Mouse (Mus musculus) erythroid progenitor cell, adult 5-6 weeks (primary cell): ENCODE measurements around the gene Gm28048. TPM values are rescaled to one million over a fixed set of nuclear protein-coding genes. Genes with fewer than 3 reads are reported as not detected.

ENCODE experiments used
- ATAC-seq: replicated peaks from 2 replicates; pipeline ENCODE4 v1.8.0; 2016; ENCODE audit warnings: moderate number of reproducible peaks, mild to moderate bottlenecking, moderate TSS enrichment, inconsistent platforms; ENCODE audit not compliant: poor library complexity, low FRiP score, severe bottlenecking
- total RNA-seq, 2 experiments: library from RNA; stranded (forward) in 1 of 2; stranded (reverse) in 1 of 2; fragments of 150-400 nt in 1 of 2; fragments of 186-747, 209-891 nt in 1 of 2; gene quantifications; 2 replicates each; pipeline versions ENCODE4 v1.2.3 to v1.2.4; 2015 to 2017; ENCODE audit warnings: low replicate concordance in 2 of 2

Gene Gm28048
- total RNA-seq, 2 experiments from 2014 or later: 1.6 to 13.0 TPM

DNA sequence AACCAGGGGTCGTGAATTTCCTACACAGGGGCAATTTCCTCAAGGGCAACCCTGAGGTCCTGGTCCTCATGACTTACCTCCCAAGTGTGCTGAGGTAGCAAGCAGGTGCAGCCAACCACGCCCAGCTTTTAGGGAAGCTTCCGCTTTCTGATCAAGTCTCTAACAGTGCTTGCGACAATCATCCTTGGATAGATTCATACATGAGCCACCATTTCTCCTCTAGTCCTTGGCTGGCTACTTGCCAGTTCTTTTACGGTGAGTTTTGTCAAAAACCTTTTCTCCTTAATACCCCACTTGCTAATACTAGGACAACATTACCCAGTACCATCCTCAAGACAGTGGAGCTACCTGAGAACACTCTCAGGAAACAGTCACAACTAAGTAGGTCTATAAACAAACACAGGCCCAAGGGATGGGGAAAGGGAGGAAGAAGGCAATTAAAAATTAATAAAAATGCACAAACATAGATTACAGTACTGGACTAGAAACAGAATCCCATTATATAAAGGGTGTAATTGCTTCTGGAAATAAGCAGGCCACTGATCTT, 133.2 kb downstream of the Gm28048 start:
- ATAC-seq: no peak

DNA sequence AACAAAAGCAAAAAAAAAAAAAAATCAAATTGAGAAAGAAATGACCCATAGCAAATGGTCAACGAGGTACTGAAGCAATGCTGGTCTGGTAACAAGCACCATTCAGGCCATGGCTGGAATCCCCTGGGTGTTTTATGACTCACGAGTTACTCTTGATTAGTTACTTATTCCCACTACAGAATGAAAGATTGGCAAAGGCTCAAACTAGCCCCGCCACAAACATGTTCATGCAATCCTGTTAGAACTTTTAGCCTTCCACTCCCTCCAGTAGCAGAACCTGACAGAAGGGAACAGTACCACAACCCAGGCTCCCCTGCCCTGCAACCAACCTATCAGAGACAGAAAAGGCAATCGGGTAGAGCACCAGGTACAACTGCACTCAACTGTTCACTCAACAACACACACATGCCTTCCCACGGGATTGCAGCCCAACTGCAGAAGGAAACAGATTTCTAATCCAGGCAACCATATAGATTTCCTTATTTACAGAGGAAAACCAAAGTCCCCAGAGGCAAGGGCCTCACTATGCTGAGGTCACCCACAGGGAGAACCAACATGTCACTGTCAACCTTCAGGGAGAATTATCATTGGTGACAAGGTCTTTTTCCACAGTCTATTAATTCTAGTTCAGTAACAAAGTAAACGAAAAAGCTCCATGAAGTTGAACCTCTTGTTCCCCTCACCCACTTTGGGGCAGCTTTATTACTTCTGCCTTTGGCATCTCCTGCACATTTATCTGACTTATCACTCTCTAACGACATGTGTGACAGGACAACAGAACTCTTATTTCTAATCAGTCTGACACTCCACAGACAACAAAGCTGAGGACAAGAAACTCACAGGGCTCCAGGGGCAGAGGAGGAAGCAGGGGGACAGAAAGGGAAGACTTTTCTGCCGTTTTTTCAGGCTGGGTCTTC, 133.9 kb downstream of the Gm28048 start:
- ATAC-seq: no peak

DNA sequence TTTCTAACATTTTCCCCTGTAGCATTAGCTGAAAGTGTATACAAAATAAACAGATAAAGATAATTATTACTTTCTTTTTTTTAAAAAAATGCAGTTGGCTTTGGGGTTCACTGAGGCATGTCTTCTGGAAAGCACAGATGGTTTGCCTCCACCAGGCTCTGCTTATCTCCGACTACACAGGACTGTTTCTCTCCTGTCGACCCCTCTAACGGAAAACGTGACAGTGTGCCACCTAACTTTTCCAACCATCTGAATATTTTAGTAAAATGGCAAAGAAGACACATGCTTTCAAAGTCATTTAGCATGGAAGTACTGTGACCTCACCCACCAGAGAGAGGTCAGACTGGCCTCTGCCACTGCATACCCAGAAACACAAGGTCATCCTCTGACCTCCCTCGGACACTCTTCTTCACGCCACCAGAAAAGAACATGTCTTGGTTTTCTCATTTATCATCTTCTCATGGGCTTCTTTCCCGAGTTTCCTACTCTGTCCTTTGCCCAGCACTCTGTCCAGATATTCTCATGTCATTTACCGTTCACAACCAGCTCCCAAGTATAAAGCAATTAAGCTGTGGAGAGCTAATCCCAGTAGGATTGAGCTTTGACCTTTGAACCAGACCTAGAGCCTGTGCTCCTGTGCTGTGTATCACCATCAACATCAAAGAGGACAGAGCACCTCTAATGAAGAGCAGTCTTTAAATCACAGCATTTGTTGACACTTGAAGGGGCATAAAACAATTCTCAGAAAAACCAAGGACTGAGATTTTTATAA, 134.7 kb downstream of the Gm28048 start:
- no peak for ATAC-seq

DNA sequence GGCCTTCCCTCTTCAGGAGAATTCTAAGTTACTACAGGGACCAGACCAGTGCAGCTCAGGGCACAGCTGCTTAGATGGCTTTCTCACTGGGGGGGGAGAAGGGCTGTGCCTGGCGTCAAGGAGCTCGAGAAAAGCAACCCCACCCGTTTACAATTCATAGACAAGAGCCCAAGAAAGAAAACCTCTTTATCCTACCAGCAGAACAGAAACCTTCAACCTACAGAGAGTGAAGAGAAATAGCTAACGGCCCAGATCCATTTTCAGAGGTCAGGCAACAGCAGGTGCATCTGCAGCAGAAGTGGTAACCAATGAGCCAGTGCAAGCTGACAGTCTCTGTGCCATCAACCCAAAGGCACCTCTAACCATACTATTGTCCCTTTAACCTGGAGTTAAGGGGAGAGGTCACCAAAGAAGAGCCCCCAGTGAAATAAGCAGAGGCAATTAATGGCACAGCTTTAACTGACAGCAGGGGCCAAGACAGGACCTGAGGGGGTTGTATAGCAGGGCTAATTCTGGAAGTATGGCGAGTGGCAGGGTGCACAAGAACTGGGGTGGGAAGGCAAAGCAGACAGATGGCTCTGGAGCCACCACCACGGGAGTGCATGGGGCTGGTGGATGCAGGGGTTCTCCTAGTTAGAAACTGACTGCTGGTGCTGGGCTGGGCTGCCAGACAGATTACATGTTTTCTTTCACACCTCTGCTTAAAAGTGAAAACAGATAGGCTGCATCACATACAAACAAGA, 135.6 kb downstream of the Gm28048 start:
- no peak for ATAC-seq

DNA sequence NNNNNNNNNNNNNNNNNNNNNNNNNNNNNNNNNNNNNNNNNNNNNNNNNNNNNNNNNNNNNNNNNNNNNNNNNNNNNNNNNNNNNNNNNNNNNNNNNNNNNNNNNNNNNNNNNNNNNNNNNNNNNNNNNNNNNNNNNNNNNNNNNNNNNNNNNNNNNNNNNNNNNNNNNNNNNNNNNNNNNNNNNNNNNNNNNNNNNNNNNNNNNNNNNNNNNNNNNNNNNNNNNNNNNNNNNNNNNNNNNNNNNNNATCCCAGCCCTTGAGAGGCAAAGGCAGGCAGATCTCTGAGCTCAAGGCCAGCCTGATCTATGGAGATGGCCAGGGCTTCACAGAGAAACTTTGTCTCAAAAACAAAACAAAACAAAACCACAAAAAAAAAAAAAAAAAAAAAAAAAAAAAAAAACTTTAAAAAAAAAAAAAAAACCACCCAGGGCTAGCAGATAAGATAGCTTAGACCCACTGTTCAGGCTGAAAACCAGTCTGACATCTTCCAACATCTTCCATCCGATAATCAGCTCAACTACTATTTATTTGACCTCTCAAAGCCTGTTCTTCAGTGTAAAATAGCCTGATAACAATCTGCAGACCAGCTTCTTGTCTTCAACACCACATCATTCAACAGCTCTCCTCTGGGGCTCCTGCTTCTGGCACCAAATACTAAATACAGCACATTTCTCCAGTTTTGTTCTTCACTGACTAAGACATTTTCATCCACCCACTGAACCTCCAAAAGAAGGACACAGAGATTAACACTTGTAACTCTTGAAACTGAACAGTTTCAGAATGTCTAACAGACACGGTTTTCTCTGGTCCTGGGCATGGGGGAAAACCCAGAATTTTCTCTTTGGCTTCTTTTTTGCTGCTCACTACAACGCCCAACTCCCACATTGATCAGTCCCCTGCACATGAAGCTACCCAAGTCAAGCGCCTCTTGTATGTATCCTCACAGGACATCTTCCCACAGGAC, 136.9 kb downstream of the Gm28048 start:
- no peak for ATAC-seq

DNA sequence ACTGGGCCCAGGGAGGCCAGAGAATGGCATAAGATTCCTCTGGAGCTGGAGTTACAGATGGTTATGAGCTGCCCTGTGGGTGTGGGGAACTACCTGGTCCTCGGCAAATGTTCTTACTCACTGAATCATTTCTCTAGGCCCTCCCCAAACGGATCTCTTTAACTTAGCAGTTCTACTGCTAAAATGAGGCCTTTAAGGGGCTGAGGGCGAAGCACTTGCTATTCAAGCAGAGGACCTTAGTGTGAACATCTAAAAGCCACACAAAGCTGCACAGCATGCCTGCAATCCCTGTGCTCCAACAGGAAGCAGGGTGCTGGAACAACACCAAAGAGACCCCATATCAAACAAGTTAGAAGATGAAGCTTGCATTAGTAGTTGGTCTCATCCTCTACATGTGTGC, 142.4 kb downstream of the Gm28048 start:
- ATAC-seq: no peak

DNA sequence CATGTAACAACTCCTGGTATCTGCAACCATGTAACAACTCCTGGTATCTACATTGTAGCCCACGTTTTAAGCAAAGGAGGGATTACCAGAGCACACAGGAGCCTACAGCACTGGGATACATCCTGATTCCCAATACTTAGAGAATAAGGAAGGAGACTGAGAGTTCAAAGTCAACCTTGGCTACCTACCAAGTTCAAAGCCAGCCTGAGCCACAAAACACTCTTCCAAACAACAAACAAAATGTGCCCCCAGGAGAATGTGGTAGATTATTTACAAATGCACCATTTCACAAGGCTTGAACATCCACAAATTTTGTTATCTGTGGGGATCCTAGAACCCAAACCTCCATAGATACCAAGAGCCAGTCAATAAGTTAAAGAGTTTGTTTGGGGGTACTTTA, 143.5 kb downstream of the Gm28048 start:
- ATAC-seq: no peak

DNA sequence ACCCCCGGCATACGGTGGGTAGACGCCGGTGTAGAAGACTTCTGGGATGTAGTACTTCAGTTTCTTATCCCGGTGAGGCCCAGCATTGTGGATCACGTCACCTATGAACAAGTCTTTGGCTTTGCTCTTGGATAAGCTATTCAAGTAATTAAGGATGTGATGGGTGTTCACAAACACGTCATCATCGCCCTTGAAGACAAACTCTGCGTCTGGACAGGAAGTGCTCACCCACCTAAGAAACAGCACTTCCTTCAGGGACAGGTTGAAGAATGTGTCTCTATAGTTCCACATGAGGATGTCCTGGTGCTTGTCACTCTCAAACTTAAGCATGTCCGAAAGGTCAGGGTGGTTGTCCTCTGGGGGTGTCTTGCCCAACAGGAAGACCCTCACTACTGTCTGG, 145.6 kb downstream of the Gm28048 start:
- ATAC-seq: no peak

DNA sequence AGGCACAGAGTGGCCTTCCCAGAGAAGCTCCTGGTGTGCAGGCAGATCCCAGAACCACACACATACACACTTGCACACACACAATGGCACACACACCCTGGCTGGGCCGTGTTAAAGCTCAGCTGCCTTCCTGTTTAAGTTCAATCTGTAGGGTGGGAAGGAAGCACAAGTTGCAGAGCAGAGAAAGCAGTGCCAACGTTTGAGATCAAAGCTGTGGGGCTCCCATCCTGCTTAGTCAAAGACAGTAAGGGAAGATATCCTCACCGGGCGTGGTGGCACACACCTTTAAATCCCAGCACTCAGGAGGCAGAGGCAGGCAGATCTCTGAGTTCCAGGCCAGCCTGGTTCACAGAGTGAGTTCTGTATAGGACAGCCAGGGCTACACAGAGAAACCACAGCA, 149.3 kb downstream of the Gm28048 start:
- no peak for ATAC-seq

DNA sequence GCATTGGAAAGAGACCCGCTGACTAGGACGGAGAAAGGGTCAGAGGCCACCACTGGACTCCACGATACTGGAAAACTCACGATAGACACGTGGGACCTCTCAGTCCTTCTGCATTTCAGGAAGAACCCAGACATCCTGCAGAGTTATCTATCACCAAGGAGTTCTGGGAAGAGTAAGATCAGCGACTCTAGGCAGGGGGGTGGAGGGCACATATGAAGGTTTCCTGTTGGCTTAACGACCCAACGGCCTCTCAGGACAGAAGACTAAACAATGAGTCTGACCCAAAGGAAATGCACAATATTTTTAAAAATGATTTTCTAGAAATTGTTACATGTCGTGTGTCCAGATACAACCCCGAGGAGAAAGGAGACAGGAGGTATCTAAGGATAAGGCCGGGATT, 150.0 kb downstream of the Gm28048 start:
- no peak for ATAC-seq

DNA sequence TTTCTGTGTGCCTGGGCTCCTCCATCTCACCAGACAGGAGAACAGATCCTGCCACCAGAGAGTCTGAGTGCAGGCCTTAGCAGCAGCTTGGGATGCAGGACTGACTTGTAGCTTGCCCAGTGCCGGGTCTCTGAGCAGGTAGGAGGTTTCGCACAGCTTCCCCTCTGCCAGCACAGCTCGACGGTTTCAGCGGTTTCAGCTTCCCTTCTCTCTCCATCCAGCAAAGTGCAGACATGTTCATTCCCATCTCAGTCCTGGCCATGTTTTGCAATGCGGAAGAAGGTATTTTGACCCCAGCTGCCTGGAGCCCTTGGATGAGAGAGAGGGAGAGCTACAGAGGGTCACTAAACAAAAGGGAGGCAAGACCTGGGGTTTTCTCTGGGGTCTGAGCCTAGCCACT, 151.2 kb downstream of the Gm28048 start:
- no peak for ATAC-seq

DNA sequence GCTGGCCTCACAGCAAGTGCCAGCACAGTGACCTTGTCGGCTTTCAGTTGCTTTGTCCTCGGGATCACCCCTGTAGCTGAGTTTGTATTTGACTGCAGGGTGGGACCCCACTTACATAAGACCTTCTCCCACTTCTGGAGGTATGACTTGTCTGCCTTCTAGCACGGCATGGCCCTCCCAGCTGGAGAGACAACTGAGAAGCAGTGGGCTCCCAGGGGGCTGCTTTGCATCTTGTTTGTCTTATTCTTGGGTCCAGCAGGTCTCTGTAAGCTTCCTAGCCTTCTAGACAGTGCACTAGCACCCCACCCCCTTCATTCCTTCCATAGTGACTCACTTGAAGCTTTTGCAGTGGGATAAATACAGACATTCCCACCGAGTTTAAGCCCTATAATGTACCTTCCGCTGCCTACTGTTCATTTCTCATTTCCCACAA, 151.7 kb downstream of the Gm28048 start:
- no peak for ATAC-seq

DNA sequence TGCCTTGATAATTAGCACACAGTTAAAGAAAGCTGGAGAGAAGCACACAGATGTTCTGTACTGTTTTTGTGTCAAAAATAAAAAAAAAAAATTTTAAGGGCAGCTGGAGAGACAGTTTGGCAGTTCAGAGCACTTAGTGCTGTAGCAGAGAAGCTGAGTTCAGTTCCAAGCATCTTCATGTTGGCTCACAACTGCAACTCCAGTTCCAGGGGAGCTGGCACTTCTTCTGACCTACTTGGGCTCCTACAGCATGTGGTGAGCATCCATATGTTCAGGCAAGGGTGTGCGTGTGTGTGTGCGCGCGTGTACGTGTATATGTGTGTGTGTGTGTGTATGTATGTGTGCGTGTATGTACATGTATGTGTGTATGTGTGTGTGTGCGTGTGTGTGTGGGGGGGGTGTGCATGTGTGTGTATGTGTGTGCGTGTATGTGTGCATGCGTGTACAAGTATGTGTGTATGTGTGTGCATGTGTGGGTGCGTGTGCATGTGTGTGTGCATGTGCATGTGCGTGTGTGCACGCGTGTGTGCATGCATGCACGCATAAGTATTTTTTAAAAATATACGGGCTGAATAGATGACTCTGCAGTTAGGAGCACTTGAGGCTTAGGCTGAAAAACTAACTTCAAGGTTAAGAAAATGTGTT, 152.8 kb downstream of the Gm28048 start:
- no peak for ATAC-seq

DNA sequence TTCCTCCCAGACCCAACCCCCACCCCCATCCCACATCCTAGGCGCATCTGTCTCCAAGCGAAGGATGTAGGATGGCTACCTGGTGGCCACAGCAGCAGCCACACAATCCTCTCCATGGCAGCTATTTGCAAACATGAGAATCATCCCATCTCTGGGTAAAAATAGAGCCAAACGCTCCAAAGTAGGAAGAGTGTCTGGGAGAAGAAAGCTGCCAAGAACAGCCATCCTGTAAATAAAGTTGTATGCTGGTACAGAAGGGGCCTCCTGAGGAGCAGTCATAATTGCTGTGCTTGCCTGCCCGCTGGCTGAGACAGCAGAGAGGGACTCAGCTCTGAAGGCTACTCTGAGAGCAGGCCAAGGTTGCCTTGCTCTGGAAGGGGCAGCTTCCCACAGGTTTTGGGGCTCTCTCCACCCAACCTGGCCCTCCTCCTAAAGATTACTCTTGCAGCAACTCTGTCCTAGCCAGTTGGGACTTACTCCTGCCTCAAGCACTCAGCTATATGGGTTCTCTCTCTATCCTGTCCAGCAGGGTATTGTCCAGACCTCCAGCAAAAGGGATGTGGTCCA, 154.3 kb downstream of the Gm28048 start:
- ATAC-seq: no peak

DNA sequence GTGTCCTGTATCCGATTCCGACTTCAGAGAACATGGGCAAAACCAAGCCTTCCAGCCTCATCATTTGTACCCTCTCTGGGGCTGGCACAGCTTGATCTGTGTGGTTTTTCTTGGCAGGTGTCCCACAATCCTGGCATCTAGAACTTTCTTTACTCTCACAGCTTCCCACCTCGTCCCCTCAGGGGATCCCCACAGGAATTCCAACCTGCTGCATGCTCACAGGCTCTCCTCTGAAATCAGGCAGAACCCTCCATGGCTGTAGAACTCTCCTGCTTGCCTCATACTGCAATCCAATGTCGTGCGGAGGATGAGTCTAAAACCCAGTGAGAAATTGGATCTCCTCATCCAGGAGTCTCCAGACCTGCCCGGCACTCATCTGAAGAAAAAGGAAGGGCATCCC, 155.2 kb downstream of the Gm28048 start:
- no peak for ATAC-seq

DNA sequence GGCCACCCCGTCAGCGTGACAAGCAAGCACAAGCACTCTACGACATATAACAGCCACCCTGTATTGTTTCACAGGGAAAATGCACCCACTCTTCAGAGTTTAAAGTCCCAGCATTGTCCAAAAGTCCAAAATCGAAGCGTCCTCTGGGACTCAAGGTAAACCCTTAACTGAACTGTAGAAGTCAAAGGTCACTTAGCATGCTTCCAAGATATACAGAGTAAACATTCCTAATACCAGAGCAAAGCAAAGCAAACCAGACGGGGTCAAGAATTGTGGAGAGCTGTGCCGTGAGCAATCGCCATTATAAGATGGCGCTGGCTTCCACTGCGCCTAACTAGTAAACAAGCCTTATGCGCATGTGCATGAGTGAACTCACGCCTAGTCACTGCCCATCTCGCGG, 155.8 kb downstream of the Gm28048 start:
- ATAC-seq: no peak

DNA sequence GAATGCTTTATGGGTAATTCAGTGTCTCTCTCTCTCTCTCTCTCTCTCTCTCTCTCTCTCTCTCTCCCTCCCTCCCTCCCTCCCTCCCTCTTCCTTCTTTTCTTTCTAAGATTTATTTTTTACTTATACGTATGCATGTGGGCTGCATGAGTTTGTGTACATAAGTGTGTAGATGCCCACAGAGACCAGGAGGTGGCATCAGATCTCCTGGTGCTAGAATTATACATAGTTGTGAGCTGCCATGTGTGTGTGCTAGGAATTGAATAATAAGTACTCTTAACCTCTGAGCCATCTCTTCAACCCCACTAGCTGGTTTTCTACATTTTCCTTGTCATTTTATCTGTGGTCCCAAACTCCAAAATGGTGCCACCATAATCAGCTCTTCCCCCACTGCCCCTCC, 156.3 kb downstream of the Gm28048 start:
- ATAC-seq: no peak

DNA sequence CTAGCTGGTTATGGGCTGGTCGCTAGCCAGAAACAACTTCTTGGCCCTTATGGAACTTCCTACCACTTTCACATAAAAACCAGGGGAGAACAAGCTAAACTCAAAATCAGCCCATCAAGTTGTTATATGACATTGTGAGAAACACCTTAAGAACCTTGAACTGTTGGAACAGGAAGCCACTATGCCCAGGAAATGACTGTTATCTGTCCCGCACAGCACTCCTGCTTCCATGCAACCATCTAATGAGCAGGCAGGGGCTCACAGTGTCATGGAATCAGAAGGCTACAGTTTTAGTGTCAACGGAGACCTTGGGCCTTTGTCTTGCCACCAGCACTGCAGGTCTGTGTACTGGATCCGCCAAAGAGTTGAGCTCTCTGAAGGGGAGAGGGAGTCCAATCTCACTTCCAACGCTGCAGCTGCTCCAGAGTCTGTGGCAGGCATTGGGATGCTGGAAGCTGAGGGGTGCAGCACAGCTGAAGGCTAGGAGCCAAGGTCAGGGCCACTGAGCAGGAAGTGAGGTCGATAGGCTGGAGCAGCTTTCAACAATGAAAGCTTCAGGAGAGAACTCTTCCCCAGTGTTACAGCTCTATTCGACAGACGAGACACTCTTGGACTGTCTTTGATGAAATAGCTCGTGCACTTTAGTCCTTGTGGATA, 157.7 kb downstream of the Gm28048 start:
- ATAC-seq: no peak
